Mouse (Mus musculus) CD8-positive naive resting alpha-beta T cell, adult 2 months (primary cell): Measurements from ENCODE around the gene Tmem136.

Experiments
- DNase-seq, 2 experiments: peaks; one replicate each; pipeline ENCODE4 v3.0.0; 2022; ENCODE audit warnings: low read depth in 2 of 2, low spot score in 2 of 2

Gene Tmem136

GRCm38 (mm10) chr9:43108721-43109120, 7.6 kb downstream of the Tmem136 start:
- DNase-seq, result no peak

DNA sequence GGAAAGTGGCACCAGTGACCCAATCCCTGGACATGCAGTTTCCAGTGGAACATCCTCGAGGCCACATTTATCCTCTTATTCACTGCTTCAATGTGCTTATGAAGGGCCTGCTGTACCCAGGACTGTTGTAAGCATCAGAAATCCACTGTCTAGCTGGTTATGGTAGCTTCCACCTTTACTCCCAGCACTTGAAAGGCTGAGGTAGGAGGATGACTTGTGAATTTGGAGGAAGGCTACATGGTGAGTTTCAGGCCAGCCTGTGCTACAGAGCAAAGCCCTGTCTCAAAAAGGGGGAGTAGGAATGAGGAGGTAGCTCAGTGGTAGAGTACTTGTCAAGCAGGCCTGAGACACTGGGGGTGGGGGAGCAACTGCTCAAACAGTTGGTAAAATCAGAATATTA, 8.3 kb downstream of the Tmem136 start:
- no peak for DNase-seq

DNA sequence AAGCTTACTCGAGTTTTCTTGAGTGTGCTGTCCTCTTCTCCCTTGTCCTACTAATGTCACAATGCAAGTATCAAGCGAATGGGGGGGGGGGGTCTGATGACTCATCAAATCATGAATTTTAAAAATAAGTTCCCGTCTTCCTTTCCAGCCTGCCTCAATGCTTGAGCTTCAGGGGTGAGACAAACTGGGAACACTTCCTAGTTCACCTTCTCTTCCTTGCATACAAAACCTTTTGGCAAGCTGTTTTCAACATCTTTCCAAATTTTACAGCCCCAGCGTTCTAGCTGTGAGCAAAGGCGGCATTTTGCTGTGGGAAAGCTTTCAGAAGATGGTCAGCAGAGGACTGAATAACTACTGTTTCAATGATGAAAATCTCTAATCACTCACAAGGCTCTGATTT, 8.8 kb downstream of the Tmem136 start:
- no peak for DNase-seq

GRCm38 (mm10) chr9:43107187-43107517, 9.2 kb downstream of the Tmem136 start, which contains the start of gene Arhgef12:
Arhgef12 (minus strand) TSS chr9:43107239.
- DNase-seq, result no peak

GRCm38 (mm10) chr9:43106426-43107186, 9.8 kb downstream of the Tmem136 start:
- DNase-seq, result peak in 1 of 2 experiments; percentile 27

- peak; percentile 43 to 45 for DNase-seq
Observed at GRCm38 (mm10) chr9:43105664-43106361, 10.6 kb downstream of the Tmem136 start.

- peak; percentile 12 to 13 for DNase-seq
Observed at GRCm38 (mm10) chr9:43104873-43105663, 11.3 kb downstream of the Tmem136 start.

DNA sequence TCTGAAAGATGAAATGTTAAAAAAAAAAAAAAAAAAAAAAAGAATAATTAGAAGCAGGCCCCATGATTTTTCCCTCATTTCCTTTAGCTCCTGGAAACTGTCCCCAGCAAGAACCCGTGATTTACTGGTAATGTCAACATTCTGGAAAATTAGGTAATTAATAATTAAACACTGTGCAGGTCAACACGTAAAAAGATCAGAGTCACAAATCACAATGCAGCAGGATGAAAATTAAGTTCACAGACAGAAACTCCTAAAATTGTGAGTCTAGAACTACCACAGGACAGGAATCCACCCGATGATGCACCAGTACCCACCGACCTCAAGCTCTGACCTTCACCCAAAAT, 11.9 kb downstream of the Tmem136 start:
- no peak for DNase-seq

- no peak for DNase-seq
Observed at GRCm38 (mm10) chr9:43103675-43104299, 12.6 kb downstream of the Tmem136 start.

- DNase-seq, result no peak
Observed at GRCm38 (mm10) chr9:43102931-43103330, 13.4 kb downstream of the Tmem136 start.

DNA sequence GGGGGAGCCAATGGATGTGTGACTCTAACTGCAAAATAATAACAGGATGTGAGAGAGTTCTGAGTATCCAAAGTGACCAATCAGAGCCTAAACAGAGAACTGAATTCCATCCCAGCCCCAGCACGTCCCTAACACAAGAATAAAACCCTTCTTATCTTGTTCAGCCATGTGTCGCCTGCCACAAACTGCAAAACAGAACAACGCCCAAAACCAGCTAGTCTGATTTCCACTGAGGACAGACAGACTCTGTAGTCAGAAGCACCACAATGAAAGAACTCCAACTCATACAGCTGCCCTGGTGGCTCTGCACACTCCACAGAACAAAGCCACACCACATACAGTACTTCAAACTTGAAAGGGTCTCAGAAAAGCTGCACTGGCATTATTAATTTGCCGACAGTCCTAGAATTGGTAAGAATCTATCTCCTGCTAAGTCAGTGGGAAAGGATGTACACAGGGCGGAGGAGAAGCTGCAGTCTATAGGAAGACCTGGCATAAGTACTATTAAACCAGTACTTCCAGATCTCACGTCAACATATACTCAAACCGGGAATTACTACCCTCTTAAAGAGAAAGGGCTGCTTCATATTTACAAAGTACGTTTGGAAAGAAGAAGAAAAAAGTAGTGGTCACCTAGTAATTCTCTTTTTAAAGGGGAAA, 14.3 kb downstream of the Tmem136 start:
- no peak for DNase-seq

DNA sequence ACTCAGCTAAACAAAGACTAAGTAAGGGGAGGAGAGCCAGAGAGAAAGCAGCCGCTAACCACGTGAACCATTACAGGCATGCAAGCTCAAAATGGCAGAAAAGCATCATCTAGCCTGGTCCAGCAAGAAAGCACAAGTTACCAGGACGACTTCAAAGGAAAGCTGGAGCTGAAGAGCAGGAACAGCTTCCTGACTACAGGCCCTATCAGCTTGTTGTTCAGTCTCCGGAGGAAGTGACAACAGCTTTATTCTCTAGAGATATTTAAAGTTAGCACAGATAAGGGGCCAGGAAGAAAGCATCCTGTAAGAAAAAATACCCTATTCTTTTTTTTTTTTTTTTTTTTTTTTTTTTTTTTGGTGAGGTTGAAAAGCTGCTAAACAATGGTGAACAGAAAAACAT, 17.4 kb downstream of the Tmem136 start:
- no peak for DNase-seq

DNA sequence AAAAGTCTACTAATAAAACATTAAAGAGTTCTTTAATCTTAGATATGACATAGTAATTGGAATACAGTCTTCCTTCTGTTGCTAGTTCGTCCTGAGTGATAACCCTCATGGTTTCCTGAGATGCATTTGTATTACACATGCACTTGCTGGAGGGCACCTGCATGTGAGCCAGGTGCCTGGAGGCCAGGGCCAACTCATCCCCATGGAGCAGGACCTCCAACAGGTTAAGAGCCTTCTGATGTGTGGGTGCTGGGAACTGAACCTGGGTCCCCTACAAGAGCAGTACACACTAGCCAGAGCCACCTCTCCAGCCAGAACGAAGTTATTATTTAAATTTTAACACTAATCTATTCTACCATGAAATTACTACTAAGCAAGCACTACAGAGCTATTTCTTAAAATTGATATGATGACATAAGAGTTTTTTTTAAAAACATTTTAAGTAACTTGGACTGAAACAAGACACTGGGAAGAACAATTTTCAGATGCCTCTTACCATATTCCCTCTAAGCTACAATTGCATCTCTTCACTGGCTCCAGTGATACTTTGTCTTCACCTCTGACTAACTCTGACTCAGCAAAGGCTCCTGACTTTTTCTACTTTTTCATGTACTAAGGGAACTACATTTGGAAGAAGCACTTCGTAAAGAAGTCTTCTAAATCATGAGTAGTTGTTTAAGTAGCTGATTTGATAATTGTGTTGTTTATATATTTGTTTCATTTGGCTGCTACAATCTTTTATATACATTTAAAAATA, 18.4 kb downstream of the Tmem136 start:
- DNase-seq, result no peak

DNA sequence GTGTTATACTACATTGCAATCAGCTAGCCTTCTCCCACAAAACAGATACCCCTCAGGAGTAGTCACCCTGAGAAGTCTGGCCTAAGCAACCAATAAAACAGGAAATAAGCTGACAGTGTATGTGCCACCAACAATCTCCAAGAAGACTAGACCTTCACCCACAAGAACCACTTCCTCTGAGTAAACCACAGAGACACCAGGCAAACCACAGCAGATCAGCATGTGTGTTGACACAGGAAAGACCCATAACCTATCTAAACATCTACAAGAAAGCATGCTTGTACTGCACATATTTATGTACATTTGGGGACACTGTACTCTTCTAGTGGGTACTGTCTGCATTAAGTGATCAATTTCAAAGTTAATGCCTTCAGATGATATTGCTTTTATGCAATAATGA, 20.0 kb downstream of the Tmem136 start:
- DNase-seq, result peak; percentile 46 to 69

DNA sequence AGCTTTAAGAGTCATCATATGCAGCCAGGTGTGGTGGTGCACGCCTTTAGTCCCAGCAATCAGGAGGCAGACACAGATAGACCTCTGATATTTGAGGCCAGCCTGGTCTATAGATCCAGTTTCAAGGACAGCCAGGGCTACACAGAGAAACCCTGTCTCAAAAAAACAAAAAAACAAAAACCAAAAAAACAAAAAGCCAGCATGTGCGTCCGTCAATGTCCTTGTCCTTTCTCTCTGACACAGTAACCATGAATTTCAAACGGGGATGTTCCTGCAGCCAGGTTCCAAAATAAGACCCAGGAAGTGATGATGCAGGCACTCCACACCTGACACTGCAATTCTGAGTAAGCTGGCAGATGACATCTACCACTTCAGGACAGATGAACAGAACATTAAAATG, 21.5 kb downstream of the Tmem136 start:
- no peak for DNase-seq

DNA sequence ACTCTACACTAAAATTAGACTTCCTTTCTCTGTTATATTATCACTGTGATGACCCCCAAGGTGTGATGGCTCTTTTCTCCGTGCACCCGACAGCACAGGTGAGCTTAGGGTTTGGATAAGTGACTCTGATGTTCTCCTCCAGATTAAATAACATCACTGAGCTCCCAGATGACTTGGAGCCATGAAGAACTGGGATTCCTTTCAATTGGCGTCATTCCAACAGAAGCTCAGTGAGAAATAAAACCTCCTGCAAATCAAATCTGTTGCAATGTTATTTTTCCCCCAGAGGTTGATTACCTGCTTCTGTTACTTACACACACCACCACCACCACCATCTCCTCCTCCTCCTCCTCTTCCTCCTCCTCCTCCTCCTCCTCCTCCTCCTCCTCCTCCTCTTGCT, 22.6 kb downstream of the Tmem136 start:
- no peak for DNase-seq

DNA sequence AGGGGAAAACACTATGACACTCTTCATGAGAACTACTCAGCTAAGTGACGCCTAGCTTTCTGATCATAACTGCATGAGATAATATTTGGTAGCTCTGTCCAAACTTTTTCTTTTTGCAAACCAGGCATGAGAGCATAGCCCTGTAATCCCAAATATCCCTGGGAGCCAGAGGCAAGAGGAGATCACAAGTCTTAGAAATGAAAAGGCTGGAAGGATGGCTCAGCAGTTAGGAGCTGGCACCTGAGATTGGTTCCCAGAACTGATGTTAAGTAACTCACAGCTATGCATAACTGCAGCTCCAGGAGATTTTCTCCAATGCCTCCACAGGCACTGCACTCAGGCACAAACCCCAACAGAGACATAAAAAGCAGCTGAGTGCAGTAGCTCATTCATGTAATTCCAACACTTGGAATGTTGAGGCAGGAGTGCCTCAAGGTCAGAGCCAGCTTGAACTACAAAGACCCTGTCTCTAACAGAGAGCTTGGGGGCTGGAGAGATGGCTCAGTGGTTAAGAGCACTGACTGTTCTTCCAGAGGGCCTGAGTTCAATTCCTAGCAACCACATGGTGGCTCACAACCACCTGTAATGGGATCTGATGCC, 30.6 kb downstream of the Tmem136 start:
- DNase-seq, result no peak

DNA sequence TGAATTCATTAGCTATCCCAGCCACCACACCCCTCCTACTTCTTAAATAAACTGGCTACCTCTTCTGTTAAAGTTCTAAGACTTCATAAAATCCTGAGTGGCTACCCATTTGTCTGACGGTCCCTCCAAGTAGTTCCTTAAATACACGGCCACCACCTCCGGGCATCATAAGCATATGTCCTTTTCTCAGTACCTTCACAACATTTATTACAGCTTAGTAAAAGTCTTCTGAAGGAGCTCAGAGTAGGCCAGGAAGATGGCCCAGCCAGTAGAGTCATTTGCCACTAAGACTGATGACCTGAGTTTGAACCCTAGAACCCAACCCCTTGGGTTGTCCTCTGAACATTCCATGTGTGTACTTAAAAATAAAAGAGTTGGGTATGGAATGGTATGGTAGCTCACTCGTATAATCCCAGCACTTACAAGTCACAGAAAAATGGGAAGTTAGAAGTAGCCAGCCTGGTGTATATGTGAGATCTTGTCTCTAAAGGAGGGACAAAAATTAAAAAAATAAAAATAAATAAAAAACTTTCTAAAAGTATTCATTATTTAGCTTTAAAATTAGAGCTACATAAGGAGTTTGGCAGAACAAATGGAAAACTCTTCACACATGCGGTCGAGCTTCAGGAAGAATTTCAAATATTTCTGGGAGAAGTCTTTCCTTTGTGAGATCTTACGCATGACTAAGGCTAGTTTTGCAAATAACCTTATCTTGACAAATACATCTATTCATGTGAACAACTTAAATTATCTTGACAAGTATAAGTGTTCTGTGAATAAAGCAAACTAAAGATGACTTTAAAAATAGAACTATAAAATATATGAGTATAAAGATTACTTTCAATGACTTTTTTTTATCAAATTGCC, 31.6 kb downstream of the Tmem136 start:
- no peak for DNase-seq

DNA sequence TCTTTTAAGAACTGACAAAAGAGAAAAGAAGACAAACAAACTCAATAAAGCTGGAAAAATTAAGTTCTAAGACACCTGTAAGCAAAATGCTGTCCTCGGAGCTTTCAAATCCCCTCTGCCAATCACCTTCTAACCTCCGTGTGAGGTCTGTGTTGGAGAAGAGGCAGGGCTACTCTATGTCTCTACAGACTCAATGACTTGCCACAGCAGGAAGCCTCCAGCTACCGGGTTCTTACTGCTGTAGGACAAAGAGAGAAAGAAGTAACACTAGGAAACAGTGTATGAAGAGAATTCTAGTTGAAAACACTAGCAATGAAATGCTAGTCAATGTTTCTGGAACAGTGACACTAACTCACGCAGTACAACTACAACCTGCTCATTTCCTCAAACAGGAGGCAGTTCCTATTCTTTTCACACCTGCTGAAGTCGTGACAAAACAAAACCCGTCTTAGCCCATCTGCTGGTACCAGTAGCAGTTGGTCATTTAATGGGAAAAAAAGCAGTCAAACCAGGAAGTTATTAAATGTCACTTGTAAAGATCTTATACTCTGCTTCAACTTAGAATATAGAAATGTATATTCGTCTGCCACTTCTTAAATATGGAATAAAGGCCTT, 32.8 kb downstream of the Tmem136 start:
- no peak for DNase-seq
